Mouse (Mus musculus) heart, postnatal 0 days (tissue): ENCODE results near the gene Atp5e.

Experiments
- CTCF ChIP-seq: IDR thresholded peaks from 2 replicates; pipeline ENCODE4 v1.5.1; 2016; ENCODE audit warnings: antibody characterized with exemption, control low read depth, low read depth
- EP300 ChIP-seq: IDR thresholded peaks from 2 replicates; pipeline ENCODE4 v1.6.1; 2016; ENCODE audit warnings: antibody characterized with exemption, low read depth

DNA sequence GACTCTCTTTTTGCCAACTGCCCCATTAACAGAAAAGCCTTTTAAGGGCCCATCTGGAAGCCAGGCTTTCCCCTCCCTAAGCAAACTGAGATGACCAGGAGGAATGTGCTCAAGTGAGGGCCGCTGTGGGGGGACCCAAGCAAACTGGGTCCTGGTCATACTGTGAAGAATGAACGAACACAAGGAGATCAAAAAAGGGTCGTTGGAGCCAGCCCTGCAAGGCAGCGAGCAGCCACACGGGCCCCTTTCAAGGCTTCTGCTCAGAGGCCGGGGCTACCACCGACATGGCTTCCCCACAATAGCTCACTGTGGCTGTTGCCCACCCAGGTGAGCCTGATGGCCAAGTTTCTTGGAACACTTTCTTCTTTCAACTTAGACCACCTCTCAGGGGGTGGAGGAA lies 17.4 kb downstream of the Atp5e start:
- TF ChIP-seq CTCF (no peak), EP300 (no peak)
